Mouse (Mus musculus): ENCODE data around the gene Pakap.

Pakap gene

GRCm38 (mm10) chr4:57837089-57837488, 269.1 kb downstream of the Pakap start:
- DNase-seq (ENCODE audit: low spot score in 2 of 2): no peak

DNA sequence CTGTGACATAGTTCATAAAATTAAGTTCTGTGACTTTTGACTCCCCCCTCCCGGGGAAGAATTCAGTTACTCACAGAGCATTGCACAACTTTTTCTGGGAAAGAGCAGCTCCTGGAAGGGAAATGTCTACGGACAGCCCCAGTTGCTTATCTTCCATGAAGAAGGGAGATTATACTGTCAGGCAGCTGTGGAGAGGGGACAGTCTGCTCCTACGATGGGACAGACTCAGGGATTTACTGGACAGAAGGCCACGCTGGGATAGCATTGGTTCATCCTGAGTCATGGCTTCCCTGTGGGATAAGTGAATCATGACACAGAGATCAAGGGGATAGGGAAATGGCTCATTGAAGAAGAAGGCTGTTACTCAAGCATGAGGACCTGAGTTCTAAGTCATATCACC, 271.4 kb downstream of the Pakap start:
- no peak for DNase-seq (ENCODE audit: low spot score in 2 of 2)

DNA sequence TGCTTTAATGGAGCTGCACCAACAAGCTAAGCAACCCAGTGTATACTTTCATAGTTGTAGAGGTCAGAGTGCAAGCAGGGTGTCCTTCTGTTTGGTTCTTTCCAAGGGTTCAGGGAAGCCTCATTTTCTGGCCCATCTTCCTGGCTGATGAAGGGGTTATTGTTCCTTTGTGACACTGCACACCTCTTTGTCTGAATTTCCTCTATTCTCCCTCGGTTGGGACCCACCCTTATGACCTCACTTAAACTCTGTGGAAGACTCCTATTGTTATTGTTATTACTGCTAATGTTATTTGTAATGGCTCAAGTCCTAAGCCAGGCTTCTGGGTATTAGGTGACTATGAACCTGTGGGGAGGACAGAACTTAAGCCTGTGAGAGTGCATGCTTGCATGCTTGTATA, 273.9 kb downstream of the Pakap start:
- DNase-seq (ENCODE audit: low spot score in 2 of 2): no peak

DNA sequence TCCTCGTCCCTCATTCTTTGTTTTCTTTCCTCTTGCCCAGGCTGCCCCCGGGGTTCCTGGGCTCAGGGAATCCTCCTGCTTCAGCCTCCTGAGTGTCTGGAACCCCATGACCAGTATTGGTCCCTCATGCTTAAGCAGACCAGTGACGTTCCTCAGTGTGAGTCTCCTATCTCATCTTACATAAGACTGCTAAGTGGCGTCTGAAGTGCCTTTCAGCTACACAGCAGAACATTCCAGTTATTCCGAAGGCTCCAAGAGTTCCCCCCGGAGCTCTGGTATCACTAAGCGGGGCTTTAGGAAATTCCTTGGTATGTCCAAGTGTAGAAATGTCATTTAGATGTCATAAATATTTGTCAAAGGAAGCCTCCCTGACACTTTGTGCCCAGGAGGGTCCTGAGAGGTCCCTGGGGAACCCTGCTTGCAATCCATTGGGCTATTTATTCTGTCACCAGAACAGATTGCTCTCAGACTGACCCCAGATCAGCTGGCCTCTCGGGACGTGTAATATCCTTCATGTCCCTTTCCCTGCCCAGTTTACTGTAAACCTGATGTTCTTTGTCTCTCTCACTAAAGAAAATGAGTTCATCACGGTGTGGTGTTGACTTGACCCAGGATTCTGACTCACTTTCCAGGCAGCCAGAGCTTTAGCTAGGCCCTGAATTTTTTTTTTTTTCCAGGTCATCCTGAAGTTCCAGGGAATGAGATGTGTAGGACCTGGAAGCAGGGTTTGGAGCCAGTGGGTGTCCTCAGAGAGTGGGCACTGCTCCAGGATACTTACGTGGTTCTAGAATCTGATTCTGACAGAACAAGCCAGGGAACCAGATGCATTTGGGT, 274.7 kb downstream of the Pakap start:
- DNase-seq (ENCODE audit: low spot score in 2 of 2): no peak

GRCm38 (mm10) chr4:57845031-57845431, 277.1 kb downstream of the Pakap start:
- DNase-seq (ENCODE audit: low spot score in 2 of 2): peak in 1 of 2 experiments; percentile 11

GRCm38 (mm10) chr4:57845541-57846210, 277.7 kb downstream of the Pakap start:
- no peak for DNase-seq (ENCODE audit: low spot score in 2 of 2)

- no peak for DNase-seq (ENCODE audit: low spot score in 2 of 2)
These were observed 278.5 kb downstream of the Pakap start for GRCm38 (mm10) chr4:57846381-57846990.

GRCm38 (mm10) chr4:57846991-57847422, 279.0 kb downstream of the Pakap start:
- no peak for DNase-seq (ENCODE audit: low spot score in 2 of 2)

DNA sequence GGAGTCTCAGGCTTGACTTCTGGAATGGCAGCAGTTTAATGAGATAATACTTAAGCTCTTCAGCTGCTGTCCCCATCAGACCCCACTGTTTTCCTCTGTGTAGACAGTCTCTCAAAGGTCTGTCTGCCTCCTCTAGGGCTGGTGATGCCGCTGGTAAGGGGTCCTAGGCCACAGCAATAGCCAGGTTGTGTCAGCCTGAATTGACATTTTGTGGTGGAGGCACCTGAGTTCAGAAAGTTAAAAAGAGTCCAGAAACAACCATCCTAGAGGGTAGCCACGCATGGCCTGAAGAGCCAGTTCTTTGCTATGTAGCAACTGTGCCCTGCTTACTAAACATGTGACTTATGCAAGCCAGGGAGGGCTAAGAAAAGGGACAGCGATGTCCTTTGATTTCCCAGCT, 279.7 kb downstream of the Pakap start:
- no peak for DNase-seq (ENCODE audit: low spot score in 2 of 2)

DNA sequence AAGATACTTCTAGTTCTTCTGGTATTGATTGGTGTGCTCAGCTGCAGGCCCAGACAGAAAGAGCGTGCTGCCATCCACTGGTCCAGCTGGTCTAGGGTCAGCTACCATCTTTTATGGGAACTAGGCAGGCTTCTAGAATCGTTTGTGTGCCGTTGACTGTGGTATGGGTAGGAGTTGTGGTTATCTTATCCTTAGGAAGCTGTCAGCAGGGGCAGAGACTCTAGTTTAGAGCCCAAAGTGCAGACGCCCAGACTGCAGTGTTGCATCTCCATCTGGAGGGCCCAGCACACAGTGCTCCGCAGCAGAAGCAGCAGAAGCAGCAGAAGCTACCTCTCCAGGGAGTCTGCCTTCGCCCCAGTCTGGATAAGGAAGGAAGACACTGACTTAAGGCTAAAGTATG, 281.5 kb downstream of the Pakap start:
- no peak for DNase-seq (ENCODE audit: low spot score in 2 of 2)

- DNase-seq (ENCODE audit: low spot score in 2 of 2): no peak
These were observed 283.8 kb downstream of the Pakap start for GRCm38 (mm10) chr4:57851731-57852130.

DNA sequence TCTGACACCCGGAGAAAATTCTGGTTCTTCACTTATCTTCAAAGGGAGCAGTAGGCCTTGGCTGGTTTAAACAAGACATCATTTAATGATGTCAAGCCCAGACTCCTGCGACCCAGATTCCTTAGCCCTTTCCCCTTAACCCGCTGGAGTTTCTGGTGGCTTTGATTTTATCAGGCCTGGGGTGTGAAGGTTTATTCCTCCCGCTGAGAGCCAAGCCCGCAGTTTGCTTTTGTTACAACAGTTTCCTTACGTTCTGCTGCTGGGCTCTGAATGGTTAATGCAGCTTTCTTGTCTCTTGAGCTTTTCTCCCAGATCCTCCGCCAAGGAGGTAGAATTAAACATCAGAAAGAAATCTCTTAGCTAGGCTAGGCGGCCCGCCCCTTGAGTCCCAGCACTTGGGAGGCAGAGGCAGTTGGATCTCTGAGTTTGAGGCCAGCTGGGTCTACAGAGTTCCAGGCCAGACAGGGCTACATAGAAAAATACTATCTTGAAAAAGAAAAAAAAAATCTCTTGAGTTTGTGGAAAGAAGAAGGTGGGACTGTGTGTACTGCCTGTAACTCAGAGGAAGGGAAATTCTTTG, 284.6 kb downstream of the Pakap start:
- no peak for DNase-seq (ENCODE audit: low spot score in 2 of 2)

DNA sequence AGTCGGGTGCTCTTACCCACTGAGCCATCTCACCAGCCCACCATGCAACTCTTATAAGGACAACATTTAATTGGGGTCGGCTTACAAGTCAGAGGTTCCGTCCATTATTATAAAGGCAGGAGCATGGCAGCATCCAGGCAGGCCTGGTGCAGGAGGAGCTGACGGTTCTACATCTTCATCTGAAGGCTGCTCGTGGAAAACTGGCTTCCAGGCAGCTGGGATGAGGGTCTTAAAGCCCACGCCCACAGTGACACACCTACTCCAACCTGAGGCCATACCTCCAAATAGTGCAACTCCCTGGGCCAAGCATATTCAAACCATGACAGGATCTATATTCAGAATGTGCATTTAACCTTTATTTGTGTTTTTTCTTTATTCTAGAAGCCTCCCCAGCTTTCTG, 286.2 kb downstream of the Pakap start:
- DNase-seq (ENCODE audit: low spot score in 2 of 2): no peak

DNA sequence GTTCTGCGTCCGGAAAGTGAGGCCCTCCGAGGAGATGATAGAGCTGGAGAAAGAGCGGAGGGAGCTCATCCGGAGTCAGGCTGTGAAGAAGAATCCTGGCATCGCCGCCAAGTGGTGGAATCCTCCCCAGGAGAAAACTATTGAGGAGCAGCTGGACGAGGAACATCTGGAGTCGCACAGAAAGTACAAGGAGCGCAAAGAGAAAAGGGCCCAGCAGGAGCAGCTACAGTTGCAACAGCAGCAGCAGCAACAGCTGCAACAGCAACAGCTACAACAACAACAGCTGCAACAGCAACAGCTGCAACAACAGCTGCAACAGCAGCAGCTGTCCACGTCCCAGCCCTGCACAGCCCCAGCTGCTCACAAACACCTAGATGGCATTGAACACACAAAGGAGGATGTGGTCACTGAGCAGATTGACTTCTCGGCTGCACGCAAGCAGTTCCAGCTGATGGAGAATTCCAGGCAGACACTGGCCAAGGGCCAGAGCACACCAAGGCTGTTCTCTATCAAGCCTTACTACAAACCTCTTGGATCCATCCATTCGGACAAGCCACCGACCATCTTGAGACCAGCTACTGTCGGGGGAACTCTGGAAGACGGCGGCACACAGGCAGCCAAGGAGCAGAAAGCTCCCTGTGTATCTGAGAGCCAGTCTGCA, 287.4 kb downstream of the Pakap start:
- no peak for DNase-seq (ENCODE audit: low spot score in 2 of 2)

- DNase-seq (ENCODE audit: low spot score in 2 of 2): no peak
These were observed 288.7 kb downstream of the Pakap start for GRCm38 (mm10) chr4:57856673-57857072.

GRCm38 (mm10) chr4:57860204-57860611, 292.2 kb downstream of the Pakap start:
- no peak for DNase-seq (ENCODE audit: low spot score in 2 of 2)

DNA sequence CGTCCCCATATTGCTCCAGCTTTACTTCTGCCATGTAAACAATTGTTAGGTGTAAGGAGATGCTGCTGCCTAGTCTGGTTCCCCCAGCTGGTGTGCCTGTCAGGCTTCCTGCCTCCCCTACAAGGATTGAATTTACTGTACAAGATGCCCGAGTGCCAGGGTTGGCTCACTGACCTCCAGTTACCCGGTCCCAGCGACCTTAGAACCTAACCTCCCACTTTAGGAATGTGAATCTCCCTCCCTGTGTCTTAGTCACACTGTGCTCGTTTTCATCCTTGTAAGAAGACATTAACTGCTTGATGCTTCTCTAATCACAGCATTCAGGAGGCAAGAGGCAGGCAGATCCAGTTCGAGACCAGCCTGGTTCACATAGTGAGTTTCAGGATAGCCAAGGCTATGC, 293.2 kb downstream of the Pakap start:
- DNase-seq (ENCODE audit: low spot score in 2 of 2): no peak

DNA sequence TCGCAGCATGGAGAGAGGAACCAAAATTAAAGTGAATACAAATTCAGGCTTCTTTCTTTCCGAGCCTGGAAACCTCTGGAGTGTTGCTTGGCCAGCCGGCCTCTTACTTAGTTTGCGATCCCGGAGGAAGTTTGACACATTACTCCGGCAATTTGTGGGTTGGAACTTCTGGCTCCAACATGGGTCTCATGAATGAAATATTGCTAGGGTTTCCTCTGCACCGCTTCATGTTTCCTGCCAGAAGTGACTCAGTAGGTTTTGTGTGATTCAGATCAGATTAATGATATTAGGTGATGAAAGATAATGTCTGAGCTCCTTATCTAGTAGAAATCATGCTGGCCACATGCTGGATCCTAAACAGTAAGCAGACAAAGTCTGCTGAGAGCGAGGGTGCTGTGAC, 293.9 kb downstream of the Pakap start:
- no peak for DNase-seq (ENCODE audit: low spot score in 2 of 2)

DNA sequence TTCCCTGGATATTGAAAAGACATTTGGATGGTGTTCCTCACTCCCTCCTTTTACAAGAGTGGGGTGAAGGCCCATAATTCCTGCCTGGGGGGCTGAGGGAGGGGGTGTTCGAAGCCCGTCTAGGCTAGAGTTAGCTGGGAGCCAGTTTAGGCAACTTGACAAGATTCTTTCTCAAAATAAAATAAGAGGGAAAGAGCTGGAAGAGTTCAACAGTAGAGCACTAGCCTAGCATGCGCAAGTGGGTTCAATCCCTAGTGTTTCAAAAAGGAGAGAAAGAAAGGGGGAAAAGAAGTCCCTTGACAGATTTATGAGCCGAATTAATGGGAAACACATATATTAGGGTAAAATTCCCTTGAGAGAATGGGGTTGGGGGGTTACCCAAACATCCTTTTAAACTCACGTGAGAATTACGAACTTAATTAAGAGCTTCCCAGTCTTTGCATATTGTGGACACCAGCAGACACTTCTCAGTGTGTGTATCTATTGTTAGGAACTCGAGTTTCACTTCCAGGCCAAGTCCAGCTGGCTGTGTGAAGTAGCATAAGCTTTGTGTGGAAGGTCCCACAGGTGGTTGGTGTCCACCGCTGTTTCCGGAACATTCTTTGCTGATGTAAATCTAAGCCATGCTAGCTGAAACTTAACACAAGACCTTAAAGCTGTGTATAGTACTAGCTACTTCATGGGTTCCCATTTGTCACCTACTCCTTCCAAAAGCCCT, 294.4 kb downstream of the Pakap start:
- DNase-seq (ENCODE audit: low spot score in 2 of 2): no peak

GRCm38 (mm10) chr4:57866088-57866487, 298.1 kb downstream of the Pakap start:
- no peak for DNase-seq (ENCODE audit: low spot score in 2 of 2)

GRCm38 (mm10) chr4:57866990-57867389, 299.0 kb downstream of the Pakap start:
- no peak for DNase-seq (ENCODE audit: low spot score in 2 of 2)

All from frontal cortex, postnatal 25 days (tissue).